Mouse (Mus musculus): Measurements from ENCODE around the gene Klhl9. TPM values are rescaled to one million over a fixed set of nuclear protein-coding genes. Genes with fewer than 3 reads are reported as not detected.

The Klhl9 gene
- 49.2 TPM for polyA plus RNA-seq (2015; fragmentation: Illumina TruSeq; extraction: RNeasy Lipid Tissue Mini Kit (QIAGEN cat#74804); ENCODE audit: insufficient read depth, low replicate concordance)

DNA sequence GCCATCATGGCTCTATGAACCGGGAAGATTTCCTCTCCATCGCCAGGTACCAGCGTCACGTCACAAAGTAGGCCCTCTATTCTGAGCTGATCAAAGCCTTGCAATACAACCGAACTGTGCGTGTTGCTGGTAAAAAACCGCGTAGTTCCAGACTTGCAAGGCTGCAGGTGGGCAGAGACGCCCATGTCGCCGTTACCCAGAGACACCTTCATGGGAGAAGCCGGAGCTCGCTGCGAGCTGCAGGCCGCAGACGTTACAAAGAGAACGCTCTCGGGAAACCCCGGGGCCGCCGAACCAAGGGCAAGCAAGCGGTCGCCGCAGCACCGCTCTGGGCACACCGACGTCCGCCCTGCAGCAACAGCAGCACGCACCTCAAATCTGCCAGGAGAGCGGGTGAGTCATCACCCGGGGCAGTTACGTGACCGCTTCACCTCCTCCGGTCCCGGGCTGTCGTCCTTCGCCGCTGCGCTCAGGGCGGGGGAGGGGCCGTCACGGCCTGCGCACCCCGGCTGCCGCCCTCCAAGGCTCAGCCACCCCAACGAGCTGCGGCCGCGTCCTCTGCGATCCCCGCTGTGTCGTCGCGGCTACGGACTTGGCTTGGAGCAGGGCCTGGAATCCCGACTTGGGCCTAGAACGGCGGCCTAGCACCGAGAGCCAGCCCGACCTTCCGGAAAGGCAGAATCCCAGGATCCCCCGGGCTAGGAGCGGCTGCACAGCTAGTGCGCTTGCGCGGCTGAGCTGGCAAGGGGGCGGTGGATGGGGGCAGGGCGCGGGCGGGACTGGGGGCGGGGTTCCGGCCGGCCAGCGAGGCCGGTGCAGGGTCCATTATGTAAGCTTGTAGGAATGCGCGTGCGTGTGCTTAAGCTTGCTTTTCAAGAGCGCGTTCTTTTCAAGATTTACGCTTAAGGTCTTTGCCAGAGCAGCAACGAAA, at the start of gene Klhl9, which contains the start of gene Gm26566:
Gene Klhl9 (minus strand): TSS at position 675 of the 931 bp plus-strand sequence.
Gene Gm26566 (plus strand): TSS at position 15 of the 931 bp plus-strand sequence.

GRCm38 (mm10) chr4:88759610-88760268, 37.5 kb upstream of the Klhl9 start, which contains the start of gene Gm13283:
Gene Gm13283, plus strand, starts transcription at chr4:88760119.

GRCm38 (mm10) chr4:88754818-88755340, 32.6 kb upstream of the Klhl9 start, which contains the start of gene Gm13271:
Gene Gm13271, plus strand, starts transcription at chr4:88754868.

DNA sequence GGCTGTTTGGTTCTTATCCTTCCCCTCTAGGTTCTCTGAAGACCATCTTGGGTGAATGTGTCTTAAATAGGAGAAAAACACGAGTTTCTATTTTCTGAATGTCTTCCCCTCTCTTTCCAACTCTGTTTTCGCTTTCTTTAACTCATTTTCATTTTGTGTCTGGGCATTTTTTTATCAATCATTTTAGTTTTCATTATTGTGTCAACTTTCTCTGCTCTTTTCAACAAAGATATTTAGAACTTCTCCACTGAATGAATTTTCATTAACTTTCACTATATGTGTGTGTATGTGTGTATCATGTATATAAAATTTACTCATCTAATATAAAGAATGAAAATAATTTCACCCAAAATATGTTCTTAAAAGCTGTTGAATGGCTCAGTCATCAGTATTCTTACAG, 31.0 kb downstream of the Klhl9 start, which contains the start of gene Ifnab:
Gene Ifnab (minus strand): TSS at position 101 of the 400 bp plus-strand sequence.

DNA sequence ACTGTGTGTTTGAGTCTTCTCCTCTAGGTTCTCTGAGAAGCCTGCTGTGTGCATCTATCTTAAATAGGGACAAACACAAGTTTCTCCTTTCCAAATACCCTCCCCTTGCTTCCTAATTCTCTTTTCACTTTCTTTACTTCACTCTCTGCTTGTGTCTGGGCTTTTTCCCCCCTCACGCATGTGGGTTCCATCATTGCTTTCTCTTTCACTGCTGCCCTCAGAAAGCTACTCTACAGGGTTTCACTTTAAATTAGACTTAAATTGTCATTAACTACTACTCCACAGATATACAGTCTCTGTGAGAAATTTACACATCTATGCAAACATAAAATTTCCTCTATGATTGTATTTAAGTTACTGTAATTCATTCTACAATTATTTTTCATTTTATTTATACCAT, 38.5 kb downstream of the Klhl9 start, which contains the start of gene Ifna2:
Gene Ifna2 (minus strand): TSS at position 101 of the 400 bp plus-strand sequence.

GRCm38 (mm10) chr4:88676824-88677223, 45.4 kb downstream of the Klhl9 start, which contains the start of gene Ifna16:
Gene Ifna16, minus strand, starts transcription at chr4:88676924.

Other genes starting within 250 kb of the Klhl9 start
- gene Ifnb1, start 199.7 kb downstream of the Klhl9 start, polyA plus RNA-seq (2015; fragmentation: Illumina TruSeq; extraction: RNeasy Lipid Tissue Mini Kit (QIAGEN cat#74804); ENCODE audit: insufficient read depth, low replicate concordance): not detected
- not detected for gene Ifna15, start 164.2 kb downstream of the Klhl9 start, polyA plus RNA-seq (2015; fragmentation: Illumina TruSeq; extraction: RNeasy Lipid Tissue Mini Kit (QIAGEN cat#74804); ENCODE audit: insufficient read depth, low replicate concordance)
- not detected for gene Ifna14, start 150.7 kb downstream of the Klhl9 start, polyA plus RNA-seq (2015; fragmentation: Illumina TruSeq; extraction: RNeasy Lipid Tissue Mini Kit (QIAGEN cat#74804); ENCODE audit: insufficient read depth, low replicate concordance)
- gene Ifna9, start 130.1 kb downstream of the Klhl9 start, polyA plus RNA-seq (2015; fragmentation: Illumina TruSeq; extraction: RNeasy Lipid Tissue Mini Kit (QIAGEN cat#74804); ENCODE audit: insufficient read depth, low replicate concordance): not detected
- gene Ifna12, start 119.1 kb downstream of the Klhl9 start, polyA plus RNA-seq (2015; fragmentation: Illumina TruSeq; extraction: RNeasy Lipid Tissue Mini Kit (QIAGEN cat#74804); ENCODE audit: insufficient read depth, low replicate concordance): not detected
- gene C87499, start 88.1 kb downstream of the Klhl9 start, polyA plus RNA-seq (2015; fragmentation: Illumina TruSeq; extraction: RNeasy Lipid Tissue Mini Kit (QIAGEN cat#74804); ENCODE audit: insufficient read depth, low replicate concordance): not detected
- not detected for gene Ifna13, start 78.0 kb downstream of the Klhl9 start, polyA plus RNA-seq (2015; fragmentation: Illumina TruSeq; extraction: RNeasy Lipid Tissue Mini Kit (QIAGEN cat#74804); ENCODE audit: insufficient read depth, low replicate concordance)
- gene Ifna16, start 45.5 kb downstream of the Klhl9 start, polyA plus RNA-seq (2015; fragmentation: Illumina TruSeq; extraction: RNeasy Lipid Tissue Mini Kit (QIAGEN cat#74804); ENCODE audit: insufficient read depth, low replicate concordance): not detected
- not detected for gene Ifna2, start 38.6 kb downstream of the Klhl9 start, polyA plus RNA-seq (2015; fragmentation: Illumina TruSeq; extraction: RNeasy Lipid Tissue Mini Kit (QIAGEN cat#74804); ENCODE audit: insufficient read depth, low replicate concordance)
- not detected for gene Ifnab, start 31.1 kb downstream of the Klhl9 start, polyA plus RNA-seq (2015; fragmentation: Illumina TruSeq; extraction: RNeasy Lipid Tissue Mini Kit (QIAGEN cat#74804); ENCODE audit: insufficient read depth, low replicate concordance)
- gene Gm26566, start 660 bp downstream of the Klhl9 start, polyA plus RNA-seq (2015; fragmentation: Illumina TruSeq; extraction: RNeasy Lipid Tissue Mini Kit (QIAGEN cat#74804); ENCODE audit: insufficient read depth, low replicate concordance): not detected
- gene Gm13271, start 32.4 kb upstream of the Klhl9 start, polyA plus RNA-seq (2015; fragmentation: Illumina TruSeq; extraction: RNeasy Lipid Tissue Mini Kit (QIAGEN cat#74804); ENCODE audit: insufficient read depth, low replicate concordance): not detected
- gene Gm13283, start 37.7 kb upstream of the Klhl9 start, polyA plus RNA-seq (2015; fragmentation: Illumina TruSeq; extraction: RNeasy Lipid Tissue Mini Kit (QIAGEN cat#74804); ENCODE audit: insufficient read depth, low replicate concordance): not detected
- not detected for gene Gm13290, start 51.4 kb upstream of the Klhl9 start, polyA plus RNA-seq (2015; fragmentation: Illumina TruSeq; extraction: RNeasy Lipid Tissue Mini Kit (QIAGEN cat#74804); ENCODE audit: insufficient read depth, low replicate concordance)
- gene Gm13289, start 54.5 kb upstream of the Klhl9 start, polyA plus RNA-seq (2015; fragmentation: Illumina TruSeq; extraction: RNeasy Lipid Tissue Mini Kit (QIAGEN cat#74804); ENCODE audit: insufficient read depth, low replicate concordance): not detected
- gene Gm13272, start 57.4 kb upstream of the Klhl9 start, polyA plus RNA-seq (2015; fragmentation: Illumina TruSeq; extraction: RNeasy Lipid Tissue Mini Kit (QIAGEN cat#74804); ENCODE audit: insufficient read depth, low replicate concordance): not detected
- gene Ifnz, start 59.7 kb upstream of the Klhl9 start, polyA plus RNA-seq (2015; fragmentation: Illumina TruSeq; extraction: RNeasy Lipid Tissue Mini Kit (QIAGEN cat#74804); ENCODE audit: insufficient read depth, low replicate concordance): not detected
- not detected for gene Gm13276, start 63.2 kb upstream of the Klhl9 start, polyA plus RNA-seq (2015; fragmentation: Illumina TruSeq; extraction: RNeasy Lipid Tissue Mini Kit (QIAGEN cat#74804); ENCODE audit: insufficient read depth, low replicate concordance)
- gene Gm13277, start 66.2 kb upstream of the Klhl9 start, polyA plus RNA-seq (2015; fragmentation: Illumina TruSeq; extraction: RNeasy Lipid Tissue Mini Kit (QIAGEN cat#74804); ENCODE audit: insufficient read depth, low replicate concordance): not detected
- not detected for gene Gm13278, start 69.1 kb upstream of the Klhl9 start, polyA plus RNA-seq (2015; fragmentation: Illumina TruSeq; extraction: RNeasy Lipid Tissue Mini Kit (QIAGEN cat#74804); ENCODE audit: insufficient read depth, low replicate concordance)
- not detected for gene Gm13275, start 72.0 kb upstream of the Klhl9 start, polyA plus RNA-seq (2015; fragmentation: Illumina TruSeq; extraction: RNeasy Lipid Tissue Mini Kit (QIAGEN cat#74804); ENCODE audit: insufficient read depth, low replicate concordance)
- gene Gm13279, start 74.9 kb upstream of the Klhl9 start, polyA plus RNA-seq (2015; fragmentation: Illumina TruSeq; extraction: RNeasy Lipid Tissue Mini Kit (QIAGEN cat#74804); ENCODE audit: insufficient read depth, low replicate concordance): not detected
- not detected for gene Gm13285, start 77.2 kb upstream of the Klhl9 start, polyA plus RNA-seq (2015; fragmentation: Illumina TruSeq; extraction: RNeasy Lipid Tissue Mini Kit (QIAGEN cat#74804); ENCODE audit: insufficient read depth, low replicate concordance)
- not detected for gene Gm13287, start 80.8 kb upstream of the Klhl9 start, polyA plus RNA-seq (2015; fragmentation: Illumina TruSeq; extraction: RNeasy Lipid Tissue Mini Kit (QIAGEN cat#74804); ENCODE audit: insufficient read depth, low replicate concordance)
- gene Gm13288, start 83.1 kb upstream of the Klhl9 start, polyA plus RNA-seq (2015; fragmentation: Illumina TruSeq; extraction: RNeasy Lipid Tissue Mini Kit (QIAGEN cat#74804); ENCODE audit: insufficient read depth, low replicate concordance): not detected
- gene Ifna7, start 93.8 kb upstream of the Klhl9 start, polyA plus RNA-seq (2015; fragmentation: Illumina TruSeq; extraction: RNeasy Lipid Tissue Mini Kit (QIAGEN cat#74804); ENCODE audit: insufficient read depth, low replicate concordance): not detected
- gene Ifna11, start 97.5 kb upstream of the Klhl9 start, polyA plus RNA-seq (2015; fragmentation: Illumina TruSeq; extraction: RNeasy Lipid Tissue Mini Kit (QIAGEN cat#74804); ENCODE audit: insufficient read depth, low replicate concordance): not detected
- gene Ifna6, start 105.0 kb upstream of the Klhl9 start, polyA plus RNA-seq (2015; fragmentation: Illumina TruSeq; extraction: RNeasy Lipid Tissue Mini Kit (QIAGEN cat#74804); ENCODE audit: insufficient read depth, low replicate concordance): not detected
- gene Ifna5, start 113.1 kb upstream of the Klhl9 start, polyA plus RNA-seq (2015; fragmentation: Illumina TruSeq; extraction: RNeasy Lipid Tissue Mini Kit (QIAGEN cat#74804); ENCODE audit: insufficient read depth, low replicate concordance): not detected
- not detected for gene Ifna4, start 119.4 kb upstream of the Klhl9 start, polyA plus RNA-seq (2015; fragmentation: Illumina TruSeq; extraction: RNeasy Lipid Tissue Mini Kit (QIAGEN cat#74804); ENCODE audit: insufficient read depth, low replicate concordance)
- not detected for gene Ifna1, start 127.6 kb upstream of the Klhl9 start, polyA plus RNA-seq (2015; fragmentation: Illumina TruSeq; extraction: RNeasy Lipid Tissue Mini Kit (QIAGEN cat#74804); ENCODE audit: insufficient read depth, low replicate concordance)
- not detected for gene Ifne, start 157.7 kb upstream of the Klhl9 start, polyA plus RNA-seq (2015; fragmentation: Illumina TruSeq; extraction: RNeasy Lipid Tissue Mini Kit (QIAGEN cat#74804); ENCODE audit: insufficient read depth, low replicate concordance)

All from spleen, adult 10 weeks (tissue).